Mouse (Mus musculus) induced T-regulatory cell, adult 2 months (primary cell): ENCODE results near the gene Setx.
A peak's percentile ranks its signal among the peaks of the same experiment; 100 is the strongest.

Experiments used
- DNase-seq: peaks from one replicate; pipeline ENCODE4 v3.0.0-alpha.2; 2012; ENCODE audit warnings: low read depth

Setx gene

DNA sequence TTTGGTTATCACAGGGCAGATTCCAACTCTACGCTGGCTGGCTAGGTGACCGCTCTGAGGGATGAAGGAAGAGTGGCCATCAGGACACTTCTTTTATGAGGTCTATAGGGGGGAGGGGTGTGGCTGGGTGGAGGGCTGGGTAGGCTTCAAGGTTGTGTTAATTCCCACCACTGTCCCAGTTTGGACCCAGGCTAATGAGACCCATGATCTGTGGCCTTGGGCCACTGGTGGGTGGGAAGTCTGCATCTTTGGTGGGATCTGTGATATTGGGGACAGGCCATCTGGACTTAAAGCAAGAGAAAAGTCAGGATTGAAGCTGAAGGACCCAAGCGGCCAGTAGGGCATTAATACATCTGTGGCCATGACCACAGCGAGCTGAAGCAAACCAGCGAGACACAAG is 94.8 kb downstream of the Setx start:
- no peak for DNase-seq

DNA sequence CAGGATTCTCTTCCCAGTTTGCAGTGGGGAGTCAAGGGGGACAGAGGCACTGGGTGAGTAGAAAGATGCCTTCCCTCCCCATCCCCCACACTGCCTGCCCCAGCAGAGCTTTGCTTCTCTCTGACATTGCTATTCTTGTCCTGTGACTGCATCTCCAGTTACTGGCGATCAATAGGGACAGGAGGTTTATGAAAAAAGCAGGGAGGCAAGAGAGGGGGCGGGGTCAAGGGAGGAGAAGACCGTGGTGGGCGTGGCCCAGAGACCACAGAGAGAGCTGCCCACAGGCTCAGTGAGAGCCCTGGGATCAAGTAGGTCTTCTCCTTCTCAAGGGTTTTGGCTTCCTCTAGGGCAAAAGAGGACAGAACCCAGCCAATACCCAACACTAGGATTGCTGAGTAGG is 98.3 kb downstream of the Setx start:
- DNase-seq: peak; percentile 22

- no peak for DNase-seq
These were observed 99.7 kb downstream of the Setx start for GRCm38 (mm10) chr2:29223591-29224262.

- DNase-seq: no peak
These were observed 102.7 kb downstream of the Setx start for GRCm38 (mm10) chr2:29226671-29227070.

DNA sequence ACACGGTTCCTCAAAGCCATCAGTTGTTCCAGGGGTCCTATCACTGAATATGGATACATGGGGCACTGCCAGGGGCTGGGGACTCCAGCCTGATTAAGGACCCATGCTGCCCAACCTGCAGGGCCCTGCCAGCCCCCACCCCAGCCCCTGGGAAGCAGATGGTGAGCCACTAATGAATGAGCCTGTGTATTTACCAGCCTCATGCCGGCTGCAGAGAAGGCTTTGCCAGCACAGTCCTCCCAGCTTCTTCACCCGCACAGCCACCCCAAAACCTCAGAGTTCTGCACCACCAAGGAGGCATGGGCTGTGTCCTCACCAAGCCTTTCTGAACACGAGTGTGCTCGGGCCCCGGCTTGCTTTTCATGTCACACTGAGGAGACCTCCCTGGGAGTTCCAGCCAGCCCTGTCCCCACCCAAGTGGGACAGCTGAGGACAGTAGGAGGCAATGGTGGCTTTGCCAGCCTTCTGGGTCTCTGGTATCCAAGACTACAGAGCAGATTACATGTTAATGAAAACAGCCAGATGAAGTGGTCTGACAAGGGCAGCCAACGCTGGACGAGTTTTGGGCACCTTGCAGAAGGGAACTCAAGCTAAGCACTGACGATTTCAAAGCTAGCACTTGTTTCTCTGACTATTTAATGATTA is 106.3 kb downstream of the Setx start:
- DNase-seq: no peak
